Mouse (Mus musculus): ENCODE measurements around the gene AL607142.1.

Gene AL607142.1

DNA sequence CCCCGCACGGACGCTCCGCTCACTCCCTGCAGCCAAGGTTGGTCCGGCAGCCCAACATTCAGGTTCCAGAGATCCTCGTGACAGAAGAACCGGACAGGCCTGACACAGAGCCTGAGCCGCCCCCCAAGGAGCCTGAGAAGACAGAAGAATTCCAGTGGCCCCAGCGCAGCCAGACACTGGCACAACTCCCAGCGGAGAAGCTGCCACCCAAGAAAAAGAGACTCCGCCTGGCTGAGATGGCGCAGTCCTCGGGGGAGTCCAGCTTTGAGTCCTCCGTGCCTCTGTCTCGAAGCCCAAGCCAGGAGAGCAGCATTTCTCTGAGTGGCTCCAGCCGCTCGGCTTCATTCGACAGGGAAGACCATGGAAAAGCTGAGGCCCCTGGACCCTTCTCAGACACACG lies 32.1 kb downstream of the AL607142.1 start:
- in situ Hi-C loops (cut with MboI, MseI), result no loop called here

DNA sequence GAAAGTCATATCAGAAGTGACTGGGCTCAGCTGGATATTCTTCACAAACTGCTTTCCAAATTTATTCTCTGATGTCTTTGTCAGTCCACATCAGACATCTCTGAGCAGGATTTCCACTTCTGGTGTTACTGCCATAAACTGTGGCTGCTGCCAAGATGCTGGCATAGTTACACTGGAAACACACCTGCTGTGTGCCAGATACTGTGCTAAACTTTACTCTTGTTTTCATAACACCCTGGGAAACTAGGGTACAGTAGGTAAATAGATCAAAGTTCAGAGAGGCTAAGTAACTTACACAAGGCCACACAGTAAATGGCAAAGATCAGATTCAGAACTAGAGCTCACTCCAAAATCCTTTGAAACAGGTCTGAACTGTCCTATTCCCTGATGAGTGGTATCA lies 36.4 kb downstream of the AL607142.1 start:
- in situ Hi-C loops (cut with MboI, MseI), result loop anchor here (5.0 kb wide), 1 partner anchor 179 kb away; no protein-coding TSS in a partner anchor

DNA sequence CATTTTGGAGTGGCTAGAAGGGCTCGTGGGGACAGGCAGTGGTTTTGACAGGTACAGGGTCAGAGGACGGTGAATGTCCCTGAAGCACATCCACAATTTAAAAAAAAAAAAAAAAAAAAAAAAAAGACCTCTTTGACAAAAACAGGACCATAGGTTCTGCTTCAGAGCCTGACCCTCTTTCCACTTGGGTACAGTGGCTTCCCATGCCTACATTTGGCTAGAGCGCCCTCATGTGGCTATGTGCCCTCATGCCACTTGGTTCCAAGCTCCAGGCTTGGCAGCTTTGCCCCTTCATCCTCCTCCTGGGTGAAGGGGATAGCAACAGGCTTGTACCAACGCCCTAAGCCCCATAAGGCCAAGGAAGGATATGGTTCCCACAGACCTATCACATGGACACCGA lies 39.8 kb downstream of the AL607142.1 start:
- in situ Hi-C loops (cut with MboI, MseI), result loop anchor here (5.0 kb wide), 1 partner anchor 182 kb away; no protein-coding TSS in a partner anchor

DNA sequence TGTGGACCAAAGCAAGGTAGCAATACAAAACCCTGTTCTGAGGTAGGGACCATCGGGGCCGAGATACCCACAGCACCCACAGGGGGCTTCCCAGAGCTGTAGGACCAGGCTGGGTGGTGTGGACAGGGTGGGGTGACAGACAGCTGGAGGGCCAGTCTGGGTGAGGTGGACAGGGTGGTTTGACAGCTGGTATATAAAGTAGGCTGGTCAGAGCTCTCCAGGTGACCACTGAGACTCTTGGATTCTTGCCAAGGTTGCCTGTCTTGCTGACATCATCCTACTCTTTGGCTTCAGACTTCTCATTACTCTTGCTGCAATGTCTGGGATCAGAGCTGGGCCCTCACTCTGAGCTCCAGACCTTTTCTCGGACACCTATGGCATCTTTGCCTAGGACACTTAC lies 41.6 kb downstream of the AL607142.1 start:
- in situ Hi-C loops (cut with MboI, MseI), result no loop called here

DNA sequence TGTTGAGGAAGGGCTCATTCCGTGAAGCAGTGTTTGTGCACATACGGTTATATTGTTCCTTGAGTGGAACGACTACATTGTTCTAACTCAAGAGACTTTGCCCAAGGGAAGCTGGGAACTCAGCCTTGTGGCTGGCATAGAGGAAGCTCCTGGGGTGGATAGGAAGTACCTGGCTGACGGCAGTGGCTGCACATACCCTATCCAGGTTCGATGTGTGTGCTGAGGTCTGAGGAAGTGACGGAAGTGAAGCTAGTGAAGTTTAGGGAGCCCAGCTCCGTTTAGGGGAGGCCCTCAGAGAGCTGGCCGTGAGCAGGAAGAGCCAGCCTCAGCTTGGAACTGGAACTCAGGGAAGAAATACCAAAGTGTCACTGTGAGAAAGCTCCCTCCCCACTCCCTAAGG lies 43.0 kb downstream of the AL607142.1 start:
- in situ Hi-C loops (cut with MboI, MseI), result no loop called here

DNA sequence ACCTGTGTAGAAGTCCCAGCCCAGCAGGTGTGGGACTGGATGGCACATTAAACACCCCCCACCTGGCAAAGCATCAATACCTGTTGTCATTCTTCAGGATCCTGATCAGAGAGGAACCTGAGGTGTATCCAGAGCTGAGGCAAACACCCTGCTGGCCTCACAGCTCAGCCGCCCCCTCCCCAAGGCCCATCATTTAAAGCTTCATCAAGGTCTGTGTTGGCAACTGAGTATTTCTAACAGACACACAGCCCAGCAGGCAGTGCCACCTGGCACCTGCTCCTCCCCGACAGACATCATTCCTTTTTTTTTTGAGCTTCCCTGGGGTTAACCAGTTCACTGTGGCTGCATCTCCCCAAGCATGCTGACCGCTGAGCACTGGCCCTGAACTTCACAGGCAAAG lies 50.7 kb downstream of the AL607142.1 start:
- in situ Hi-C loops (cut with MboI, MseI), result no loop called here

DNA sequence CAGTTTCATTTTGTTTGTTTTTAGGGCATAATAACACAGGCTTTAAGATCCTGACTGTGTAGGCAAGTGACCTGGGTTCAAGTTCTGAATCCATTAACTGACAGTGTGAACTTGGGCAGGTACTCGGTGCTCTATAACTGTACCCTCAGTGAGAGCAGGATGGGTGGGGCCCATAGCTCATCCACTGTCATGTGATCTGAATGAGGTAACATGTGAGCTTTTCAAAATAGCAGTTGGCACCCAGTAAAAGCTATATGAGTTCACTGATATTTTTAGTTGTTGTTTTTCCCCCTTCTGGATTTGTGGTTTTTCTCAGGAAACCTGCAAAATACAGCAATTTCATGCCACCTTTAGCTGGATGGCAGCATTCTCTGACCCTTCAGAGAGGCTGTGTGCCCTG lies 51.5 kb downstream of the AL607142.1 start:
- in situ Hi-C loops (cut with MboI, MseI), result no loop called here

DNA sequence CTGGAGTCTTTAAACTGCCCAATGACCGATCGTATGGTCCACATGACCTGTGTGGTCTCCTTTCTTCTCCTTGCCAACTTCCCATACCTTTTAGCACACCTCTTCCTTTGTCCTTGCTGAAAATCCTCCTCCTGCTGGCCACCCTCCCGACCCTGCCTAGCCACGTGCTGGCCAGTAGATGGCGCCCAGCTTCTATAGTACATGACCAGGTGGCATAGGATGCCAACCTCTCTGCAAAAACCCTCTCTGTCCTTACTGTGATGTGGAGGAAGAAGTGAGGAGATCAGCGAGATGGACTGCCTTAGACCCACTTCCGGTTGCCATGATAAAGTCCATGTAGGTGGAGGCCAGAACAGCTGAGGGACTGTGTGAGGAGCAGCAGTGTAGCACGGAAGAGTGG lies 55.5 kb downstream of the AL607142.1 start:
- in situ Hi-C loops (cut with MboI, MseI), result no loop called here

DNA sequence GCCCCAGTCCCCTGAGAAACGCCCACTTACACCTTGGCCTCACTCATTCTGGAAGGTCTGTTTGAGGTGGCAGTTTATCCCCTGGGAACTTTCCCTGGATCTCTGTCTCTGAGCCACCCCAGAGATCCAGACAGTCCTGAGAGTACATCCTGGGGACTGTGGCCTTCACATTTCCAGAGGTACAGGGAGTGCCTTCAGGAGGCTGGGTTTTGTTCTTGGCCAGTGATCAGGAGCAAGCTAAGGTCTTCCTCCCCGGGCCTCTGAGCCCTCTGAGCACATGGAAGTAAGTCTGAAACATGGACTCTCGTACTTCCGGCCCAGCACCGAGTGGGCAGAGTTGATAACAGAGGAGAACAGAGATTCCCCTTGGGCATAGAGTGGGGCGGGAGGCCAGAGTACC lies 59.9 kb downstream of the AL607142.1 start:
- in situ Hi-C loops (cut with MboI, MseI), result loop anchor here (5.0 kb wide), 1 partner anchor 212 kb away; no protein-coding TSS in a partner anchor

DNA sequence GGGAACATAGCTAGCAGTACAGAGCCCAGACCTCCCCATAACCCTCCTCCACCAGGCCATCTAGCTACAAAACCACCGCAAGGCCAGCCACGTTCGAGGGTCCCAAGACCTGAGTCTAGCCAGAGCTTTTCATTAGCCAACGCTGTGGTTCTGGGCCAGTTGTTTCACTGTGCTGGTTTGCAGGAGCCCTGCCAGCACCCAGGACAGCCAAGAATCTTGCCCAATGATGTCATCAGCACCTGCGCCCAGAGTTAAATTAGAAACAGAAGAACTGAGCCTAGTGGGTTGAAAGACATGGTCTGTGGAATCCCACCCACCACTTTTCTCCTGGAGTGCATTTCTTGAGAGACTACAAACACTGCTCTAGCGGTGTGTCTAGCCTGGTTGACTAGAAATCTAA lies 61.3 kb downstream of the AL607142.1 start:
- in situ Hi-C loops (cut with MboI, MseI), result loop anchor here (5.0 kb wide), 1 partner anchor 214 kb away; no protein-coding TSS in a partner anchor

DNA sequence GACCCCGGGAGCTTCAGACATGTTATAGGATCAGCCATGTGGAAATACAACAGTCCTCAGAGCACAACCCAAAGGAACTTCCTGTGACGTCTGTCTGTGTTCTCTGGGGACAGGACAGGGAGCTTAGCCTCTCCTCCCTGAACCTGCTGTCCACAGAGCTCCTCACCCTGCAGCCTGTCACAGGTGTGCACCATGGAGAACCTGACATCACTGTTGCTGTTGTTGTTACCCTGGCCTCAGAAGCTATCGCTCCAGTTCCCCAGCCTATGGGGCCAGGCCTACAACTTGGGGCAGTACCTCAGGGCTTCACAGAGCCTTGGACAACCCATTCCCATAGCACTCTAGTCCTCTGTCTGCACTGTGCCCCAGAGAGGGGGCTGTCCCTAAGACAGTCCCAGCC lies 62.5 kb downstream of the AL607142.1 start:
- in situ Hi-C loops (cut with MboI, MseI), result loop anchor here (5.0 kb wide), 1 partner anchor 215 kb away; no protein-coding TSS in a partner anchor

DNA sequence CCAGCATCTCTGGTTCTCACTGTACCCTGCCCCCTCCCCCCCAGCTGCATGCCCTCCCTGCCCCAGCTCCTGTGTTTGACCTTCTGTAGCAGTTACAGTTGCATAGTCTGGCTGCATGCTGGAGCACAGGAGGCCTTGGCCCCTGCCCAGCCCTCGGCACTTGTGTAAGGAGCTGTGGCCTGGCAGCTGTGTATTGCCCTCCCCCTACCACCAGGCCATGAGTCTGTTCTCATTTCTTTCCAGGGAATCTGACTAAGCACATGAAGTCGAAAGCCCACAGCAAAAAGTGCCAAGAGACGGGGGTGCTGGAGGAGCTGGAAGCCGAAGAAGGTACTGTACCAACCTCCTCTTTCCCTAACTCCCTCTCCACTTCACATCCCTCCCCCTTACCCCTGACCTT lies 63.2 kb downstream of the AL607142.1 start:
- in situ Hi-C loops (cut with MboI, MseI), result loop anchor here (5.0 kb wide), 1 partner anchor 216 kb away; no protein-coding TSS in a partner anchor

DNA sequence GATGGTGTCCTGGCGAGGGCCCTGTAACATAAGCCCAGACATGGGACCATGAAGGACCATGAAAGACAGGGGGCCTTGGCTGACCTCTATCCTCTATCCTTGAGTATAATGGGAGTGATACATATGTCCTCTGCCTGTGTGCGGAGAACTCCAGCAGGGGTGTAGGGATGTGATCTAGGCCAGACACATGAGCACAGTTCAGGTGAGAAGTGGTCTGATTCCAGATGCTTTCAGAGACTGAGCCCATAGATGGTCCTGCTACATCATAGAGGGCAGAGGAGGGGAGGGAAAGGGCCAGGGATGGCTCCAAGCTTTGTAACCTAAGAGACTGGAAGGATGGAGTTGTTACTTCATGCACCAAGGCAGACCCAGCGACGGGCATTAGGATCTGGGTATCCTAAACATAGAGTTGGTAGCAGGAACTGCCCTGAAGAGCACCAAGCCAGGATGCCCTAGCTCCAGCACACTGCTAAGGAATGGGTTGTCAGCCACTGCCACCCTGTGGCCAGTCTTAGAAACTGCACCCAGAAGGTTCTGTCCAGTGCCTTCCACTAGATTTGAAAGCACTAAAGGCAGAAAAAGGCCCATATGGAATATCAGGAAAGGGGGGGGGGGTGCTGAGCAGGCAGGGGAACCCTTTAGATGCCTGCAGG lies 64.6 kb downstream of the AL607142.1 start:
- in situ Hi-C loops (cut with MboI, MseI), result loop anchor here (5.0 kb wide), 1 partner anchor 217 kb away; no protein-coding TSS in a partner anchor

DNA sequence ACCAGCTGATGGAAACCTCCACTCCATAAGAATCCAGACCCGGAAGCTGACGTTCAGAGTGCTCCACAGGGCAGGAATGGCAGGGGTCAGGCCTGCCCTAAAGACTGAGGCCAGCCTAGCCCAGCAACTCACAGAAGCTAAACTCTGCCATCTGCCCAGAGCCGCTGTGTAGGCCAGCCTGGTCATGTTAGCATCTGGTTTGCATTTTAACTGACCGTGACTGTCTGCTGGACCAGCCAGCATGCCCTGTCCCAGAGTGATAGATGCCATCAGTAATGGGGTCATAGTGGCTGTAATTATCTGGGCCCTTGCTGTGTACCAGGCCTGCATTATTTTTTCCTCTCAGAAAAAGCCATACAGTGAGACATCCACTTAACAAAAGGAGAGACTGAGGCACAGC lies 66.1 kb downstream of the AL607142.1 start:
- in situ Hi-C loops (cut with MboI, MseI), result no loop called here

DNA sequence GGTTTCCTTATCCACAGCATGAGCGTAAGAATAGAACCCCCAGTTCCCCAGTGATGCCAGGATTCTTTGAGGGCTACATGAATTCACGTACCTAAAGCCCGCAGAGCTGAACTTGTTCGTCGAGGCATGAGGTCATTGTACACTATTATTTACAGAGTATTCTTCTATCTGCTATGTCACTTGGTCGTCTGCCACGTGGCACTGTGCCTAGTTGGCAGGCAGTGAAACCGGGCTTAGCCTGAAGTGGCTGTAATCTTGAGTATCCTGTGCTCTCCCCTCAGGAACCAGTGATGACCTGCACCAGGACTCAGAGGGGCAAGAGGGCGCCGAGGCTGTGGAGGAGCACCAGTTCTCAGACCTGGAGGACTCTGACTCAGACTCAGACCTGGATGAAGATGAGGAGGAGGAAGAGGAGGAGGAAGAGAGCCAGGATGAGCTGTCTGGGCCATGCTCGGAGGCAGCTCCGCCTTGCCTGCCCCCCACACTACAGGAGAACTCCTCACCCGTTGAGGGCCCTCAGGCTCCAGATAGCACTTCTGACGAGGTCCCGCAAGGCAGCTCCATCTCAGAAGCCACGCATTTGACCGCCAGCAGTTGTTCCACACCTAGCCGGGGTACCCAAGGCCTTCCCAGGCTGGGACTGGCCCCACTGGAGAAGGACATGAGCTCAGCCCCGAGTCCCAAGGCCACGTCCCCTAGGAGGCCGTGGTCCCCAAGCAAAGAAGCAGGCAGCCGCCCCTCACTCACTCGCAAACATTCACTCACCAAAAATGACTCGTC lies 66.8 kb downstream of the AL607142.1 start:
- in situ Hi-C loops (cut with MboI, MseI), result no loop called here

DNA sequence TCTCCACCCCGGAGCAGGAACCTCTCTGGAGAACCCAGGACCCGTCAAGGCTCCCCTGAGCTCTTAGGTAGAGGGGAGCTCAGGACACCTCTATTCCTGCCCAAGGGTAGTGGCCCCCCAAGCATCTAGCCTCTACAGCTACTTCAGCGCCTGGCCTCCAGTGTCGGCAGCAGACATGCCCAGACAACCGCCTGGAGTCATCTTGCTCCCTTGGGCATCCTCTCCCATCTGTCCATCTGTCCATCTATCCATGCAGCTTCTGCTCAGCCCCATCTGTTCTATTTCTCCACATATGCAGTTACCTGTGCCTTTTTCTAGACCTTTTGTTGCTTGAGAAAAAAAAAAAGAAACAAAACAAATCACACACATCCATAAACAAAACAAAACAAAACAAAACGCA lies 69.4 kb downstream of the AL607142.1 start:
- in situ Hi-C loops (cut with MboI, MseI), result no loop called here

DNA sequence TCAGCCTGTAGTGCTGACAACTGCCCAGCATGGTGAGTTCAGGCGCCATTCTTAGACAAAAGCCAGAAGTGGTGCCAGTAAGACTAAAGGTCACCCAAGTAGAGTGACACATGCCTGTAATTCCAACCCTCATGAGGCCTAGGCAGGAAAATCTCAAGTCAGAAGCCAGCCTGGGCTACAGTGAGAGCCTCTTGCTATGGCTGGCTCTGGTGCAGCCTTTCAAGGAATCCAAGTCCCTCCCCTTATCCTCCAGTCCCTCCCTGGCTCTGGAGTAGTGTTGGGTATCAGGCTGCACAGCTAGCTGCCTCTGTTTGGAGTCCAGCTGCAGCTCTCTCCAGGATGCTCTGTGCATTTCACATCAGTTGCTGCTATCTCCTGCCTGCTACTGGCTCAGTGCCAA lies 77.0 kb downstream of the AL607142.1 start:
- in situ Hi-C loops (cut with MboI, MseI), result no loop called here

DNA sequence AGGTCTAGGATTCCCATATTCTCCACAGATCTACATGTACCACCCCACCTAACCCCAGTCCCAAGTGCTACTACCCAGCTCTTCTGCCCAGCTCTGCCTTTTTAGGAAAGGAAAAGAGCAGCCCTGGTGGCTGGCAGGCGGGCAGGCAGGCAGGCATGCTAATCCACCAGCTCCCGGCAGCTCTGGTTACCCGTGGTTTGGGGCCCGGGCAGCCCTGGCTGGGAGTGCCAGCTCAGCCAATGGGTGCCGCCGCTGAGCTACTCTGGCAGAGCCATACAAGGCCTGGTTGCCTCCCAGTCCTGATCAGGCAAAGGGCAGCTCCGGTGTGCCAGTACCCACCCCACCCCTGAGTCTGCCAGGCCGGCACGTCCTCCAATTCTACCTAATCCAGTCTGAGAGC lies 78.1 kb downstream of the AL607142.1 start:
- in situ Hi-C loops (cut with MboI, MseI), result no loop called here
